Mouse (Mus musculus): Measurements from ENCODE around the gene Efemp2. TPM values are rescaled to one million over a fixed set of nuclear protein-coding genes. Genes with fewer than 3 reads are reported as not detected.

The Efemp2 gene
- total RNA-seq, 2 experiments from 2014 or later = 4.0 to 5.6 TPM

DNA sequence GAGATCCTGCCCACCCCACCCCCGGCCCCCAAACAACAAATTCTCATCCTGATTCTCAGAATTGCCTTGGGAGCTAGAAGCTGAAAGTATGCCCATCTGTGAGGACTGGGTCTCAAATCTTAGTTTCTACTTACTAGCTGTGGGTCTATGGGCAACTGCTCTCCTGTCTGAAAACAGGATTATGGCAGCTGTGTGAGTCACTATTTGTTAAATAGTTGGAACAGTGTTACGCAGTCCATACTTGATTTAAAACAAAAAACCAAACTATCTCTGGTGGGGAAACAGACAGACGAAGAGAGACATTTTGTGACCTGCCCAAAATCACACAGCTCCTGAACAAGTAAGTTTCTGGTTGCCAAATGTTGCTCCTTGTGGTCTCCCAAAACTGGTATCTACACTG lies 24.1 kb upstream of the Efemp2 start:
- DNase-seq (ENCODE audit: low spot score) = no peak

DNA sequence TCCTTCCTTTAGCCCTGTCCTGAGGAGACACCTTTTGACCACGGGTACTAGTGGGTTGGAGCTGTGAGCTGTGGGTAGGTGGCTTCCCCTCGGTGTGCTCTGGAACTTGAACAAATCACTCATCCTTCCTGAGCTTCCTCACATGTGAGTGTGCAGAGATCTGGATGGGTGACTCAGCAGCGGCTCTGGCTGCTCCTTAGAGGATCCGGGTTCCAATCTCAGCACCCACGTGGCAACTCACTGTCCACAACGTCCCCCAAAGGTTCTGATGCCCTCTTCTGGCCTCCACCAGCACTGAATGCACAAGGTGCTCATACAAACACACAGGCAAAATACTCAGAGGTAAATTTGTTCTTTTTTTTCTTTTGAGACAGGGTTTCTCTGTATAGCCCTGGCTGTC lies 22.0 kb upstream of the Efemp2 start:
- no peak for DNase-seq (ENCODE audit: low spot score)

DNA sequence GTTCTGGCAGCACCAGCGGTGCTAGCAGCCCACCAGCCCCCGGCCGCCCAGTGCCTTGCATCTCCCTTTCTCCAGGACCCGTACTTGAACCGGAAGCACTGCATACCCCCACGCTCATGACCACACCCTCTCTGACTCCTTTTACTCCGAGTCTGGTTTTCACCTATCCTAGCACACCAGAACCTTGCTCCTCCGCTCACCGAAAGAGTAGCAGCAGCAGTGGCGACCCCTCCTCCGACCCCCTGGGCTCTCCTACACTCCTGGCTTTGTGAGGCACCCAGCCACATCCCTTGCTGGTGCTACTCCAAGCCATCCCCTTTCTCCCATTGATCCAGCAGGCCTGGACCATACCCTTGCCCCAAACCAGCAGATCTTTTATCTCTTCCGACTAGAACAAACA lies 18.7 kb upstream of the Efemp2 start:
- no peak for DNase-seq (ENCODE audit: low spot score)

DNA sequence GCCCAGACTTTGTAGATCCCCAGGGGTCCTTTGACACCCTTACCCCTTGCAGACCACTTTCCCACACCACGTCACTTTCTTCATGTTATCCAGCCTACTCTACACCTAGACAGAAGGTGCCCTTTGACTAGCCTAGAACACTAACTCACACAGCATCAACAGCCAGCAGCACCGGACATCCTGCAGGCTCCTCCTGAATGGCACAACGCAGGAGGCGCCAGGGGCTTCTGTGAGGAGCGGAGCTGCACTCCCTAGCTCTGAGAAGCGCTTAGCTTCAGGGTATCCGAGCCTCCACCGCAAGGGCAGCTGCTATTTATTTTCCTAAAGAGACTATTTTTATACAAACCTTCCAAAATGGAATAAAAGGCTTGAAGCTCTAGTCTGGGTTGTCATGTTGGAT lies 18.2 kb upstream of the Efemp2 start:
- no peak for DNase-seq (ENCODE audit: low spot score)

DNA sequence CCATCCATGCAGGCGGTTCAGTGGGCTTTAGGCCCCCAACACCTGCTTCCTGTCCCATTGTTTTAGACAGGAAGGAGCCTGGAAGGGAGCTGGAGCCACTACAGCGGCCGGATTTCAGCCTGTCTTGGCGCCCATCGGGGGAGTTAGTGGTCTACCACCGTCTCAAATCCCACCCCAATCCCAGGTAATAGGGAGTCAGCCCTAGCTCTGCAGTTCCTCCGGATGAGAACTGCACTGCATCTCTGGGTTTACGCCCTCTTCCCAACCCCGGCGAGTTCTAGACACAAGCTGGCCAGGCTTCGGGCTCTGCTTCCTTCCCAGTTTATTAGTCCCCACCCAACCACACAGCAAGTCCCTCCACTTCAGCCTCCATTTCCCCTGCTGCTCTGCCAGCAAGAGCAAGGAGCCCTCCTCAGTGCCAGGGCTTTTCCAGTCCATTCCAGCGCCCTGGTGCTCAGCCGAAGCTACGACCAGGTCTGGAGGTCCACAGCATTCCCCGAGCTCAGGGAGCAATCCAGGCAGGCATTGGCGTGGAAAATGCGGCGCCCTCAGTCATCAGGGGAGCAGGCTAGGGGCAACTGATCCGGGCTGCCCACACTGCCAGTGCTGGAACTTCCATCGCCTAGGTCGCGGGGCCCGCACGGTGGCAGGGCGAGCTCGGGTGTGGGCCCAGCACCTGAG lies 17.4 kb upstream of the Efemp2 start:
- DNase-seq (ENCODE audit: low spot score) = no peak

DNA sequence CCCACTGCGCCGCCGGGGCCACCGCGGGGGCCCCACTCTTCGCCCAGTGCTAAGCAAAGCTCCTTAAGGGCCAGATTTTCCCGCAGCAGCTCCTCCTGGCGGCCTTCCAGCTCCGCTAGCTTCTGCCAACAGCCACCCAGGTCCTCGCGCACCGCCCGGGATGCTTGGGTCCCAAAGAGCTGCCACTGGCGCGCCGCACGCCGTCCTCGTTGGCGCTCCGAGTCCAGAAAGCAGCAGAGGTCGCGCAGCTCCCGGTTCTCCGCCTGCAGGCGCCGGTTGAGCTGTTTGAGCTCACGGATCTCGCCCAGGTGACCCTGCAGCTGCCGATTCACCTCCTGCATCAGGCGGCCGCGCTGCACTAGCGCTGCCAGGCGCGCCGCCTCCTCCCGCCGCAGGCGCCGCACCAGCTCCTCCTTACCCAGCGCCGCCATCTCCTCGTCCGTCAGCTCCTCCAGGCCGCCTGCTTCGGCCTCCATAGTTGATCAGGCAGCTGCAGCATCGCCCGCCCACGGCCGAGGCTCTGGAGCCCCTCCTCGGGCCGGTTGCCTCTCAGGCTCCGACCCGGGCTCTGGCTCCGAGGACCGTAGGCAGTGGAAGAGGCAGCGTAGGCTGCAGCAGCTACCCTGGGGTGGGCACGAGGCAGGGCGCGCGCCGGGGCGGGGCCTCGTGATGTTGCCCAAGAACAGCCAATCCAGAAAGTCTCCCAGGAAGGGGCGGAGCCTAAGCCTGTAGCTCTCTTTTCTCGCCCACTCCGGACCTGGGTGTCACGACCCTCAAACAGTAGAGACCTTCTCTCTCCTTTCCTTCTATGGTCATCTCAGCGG lies 16.6 kb upstream of the Efemp2 start:
- peak; percentile 95 for DNase-seq (ENCODE audit: low spot score)

DNA sequence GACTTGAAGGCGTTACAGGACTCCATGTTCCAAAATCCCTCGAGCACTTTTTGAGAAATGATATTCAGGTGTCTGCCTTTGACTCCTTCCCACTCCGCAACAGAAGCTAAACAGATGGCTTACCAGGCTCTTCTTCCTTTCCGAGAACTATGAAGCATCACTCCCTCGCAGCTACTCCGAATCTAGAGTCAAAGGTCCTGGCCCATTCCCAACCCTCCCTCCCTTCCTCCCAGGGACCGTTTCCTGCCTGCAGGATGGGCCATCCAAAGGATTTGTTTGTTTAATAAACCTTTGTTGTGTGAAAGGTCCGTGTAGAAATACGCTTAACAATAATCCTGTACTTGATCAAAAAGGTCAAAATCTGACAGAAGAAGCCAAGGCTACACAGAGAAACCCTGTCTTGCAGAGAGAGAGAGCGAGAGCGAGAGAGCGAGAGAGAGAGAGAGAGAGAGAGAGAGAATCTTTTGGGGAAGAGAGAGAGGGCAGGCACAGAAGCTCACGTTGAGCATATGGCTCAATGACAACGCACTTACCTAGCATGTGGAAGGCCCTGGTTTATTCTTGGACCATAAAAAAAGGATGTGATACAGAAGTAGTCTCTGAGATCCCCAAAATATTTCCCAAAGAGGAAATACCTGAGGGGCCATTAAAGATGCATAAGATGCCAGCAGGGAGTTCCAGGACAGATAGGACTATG lies 15.9 kb upstream of the Efemp2 start, which contains the start of gene Ccdc85b:
Gene Ccdc85b, minus strand, starts transcription at position 149 of the 697 bp plus-strand sequence.
- no peak for DNase-seq (ENCODE audit: low spot score)

DNA sequence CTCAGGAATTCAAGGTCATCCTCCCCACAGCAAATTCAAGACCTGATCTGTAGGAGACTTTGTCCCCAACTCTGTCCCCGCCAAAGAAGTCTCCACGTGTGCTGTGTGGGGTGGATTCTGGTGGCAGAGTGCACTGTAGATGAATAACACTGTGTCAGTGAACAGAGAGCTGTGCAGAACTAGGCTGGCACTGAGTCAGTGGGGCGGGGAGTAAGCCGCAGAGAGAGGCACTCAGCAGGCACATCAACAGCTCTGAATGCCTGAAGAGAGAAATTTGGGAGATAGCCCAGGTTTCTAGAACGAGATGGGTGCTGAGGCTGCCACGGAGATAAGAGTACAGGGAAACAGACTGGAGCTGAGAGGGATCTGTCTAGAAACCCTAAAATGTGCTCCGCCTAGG lies 14.7 kb upstream of the Efemp2 start:
- DNase-seq (ENCODE audit: low spot score) = no peak

DNA sequence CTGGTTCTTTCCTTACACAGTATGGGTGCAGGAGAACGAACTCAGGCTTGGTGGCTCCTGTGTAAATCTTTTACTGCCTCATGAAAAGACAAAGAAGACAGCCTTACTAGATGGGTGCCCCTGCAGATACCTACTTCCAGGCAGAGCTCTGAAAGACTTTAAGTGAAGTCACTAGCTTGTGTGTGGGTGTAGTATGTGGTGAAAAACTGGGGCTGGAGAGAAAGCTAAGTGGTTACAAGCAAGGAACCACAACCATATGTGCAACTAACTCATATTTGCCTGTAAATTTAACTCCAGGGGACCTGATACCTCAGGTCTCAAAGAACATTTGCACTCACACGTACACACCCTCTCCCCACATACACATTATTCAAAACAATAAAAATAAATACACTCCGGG lies 13.9 kb upstream of the Efemp2 start:
- DNase-seq (ENCODE audit: low spot score) = no peak

DNA sequence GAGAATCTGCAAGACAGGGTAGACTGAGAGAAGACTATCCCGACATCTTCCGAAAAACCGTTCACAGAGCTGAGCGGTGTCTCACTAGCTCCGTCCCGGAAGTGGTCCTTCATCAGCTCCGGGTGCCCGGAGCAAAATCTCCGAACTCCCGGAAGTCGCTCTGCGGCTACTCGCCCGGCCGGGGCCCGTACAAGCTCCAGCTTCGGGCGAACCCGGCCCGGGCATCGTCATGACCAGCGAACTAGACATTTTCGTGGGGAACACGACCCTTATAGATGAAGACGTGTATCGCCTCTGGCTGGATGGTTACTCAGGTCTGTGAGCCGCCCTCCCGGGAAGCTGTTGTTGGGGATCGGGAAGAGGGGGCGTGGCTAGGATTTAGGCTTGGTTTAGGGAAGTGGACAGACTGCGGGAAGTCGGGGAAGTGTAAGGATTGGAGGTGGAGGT lies 13.3 kb upstream of the Efemp2 start, which contains the start of gene Fibp:
Gene Fibp, plus strand, starts transcription at position 151 of the 447 bp plus-strand sequence.
- DNase-seq (ENCODE audit: low spot score) = peak; percentile 92

DNA sequence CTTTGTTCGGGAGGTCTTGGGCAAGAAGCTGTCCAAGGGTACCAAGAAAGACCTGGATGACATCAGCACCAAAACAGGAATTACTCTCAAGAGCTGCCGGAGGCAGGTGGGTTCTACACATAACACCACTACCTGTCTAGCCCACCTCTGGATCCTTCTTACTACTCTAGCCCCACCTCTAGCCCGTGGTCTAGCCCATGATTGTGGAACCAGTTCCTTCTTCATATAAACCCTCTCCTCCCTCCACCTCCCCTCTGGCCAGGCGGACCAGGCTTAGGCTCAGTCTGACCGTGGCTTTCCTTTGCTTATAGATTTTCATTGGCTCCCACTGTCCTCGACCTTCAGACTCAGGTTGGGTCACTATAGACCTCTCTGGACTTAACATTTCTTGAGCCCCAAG lies 12.3 kb upstream of the Efemp2 start:
- DNase-seq (ENCODE audit: low spot score) = no peak

DNA sequence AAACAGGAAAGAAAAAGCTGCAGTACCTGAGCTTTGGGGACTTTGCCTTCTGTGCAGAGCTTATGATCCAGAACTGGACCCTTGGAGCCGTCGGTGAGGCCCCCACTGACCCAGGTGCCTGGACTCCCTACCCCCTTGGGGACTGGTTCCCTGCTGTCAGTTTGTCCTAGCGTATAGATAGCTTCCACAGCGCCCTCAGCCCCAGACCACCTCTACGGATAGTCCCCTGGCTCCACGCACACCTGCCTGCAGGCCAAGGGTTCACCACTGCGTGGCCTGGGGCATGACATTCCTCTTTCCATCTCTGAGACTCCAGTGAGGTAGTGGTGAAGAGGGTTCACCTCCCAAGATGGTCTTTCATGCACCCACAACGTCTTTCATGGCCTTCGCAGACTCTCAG lies 10.5 kb upstream of the Efemp2 start:
- no peak for DNase-seq (ENCODE audit: low spot score)

DNA sequence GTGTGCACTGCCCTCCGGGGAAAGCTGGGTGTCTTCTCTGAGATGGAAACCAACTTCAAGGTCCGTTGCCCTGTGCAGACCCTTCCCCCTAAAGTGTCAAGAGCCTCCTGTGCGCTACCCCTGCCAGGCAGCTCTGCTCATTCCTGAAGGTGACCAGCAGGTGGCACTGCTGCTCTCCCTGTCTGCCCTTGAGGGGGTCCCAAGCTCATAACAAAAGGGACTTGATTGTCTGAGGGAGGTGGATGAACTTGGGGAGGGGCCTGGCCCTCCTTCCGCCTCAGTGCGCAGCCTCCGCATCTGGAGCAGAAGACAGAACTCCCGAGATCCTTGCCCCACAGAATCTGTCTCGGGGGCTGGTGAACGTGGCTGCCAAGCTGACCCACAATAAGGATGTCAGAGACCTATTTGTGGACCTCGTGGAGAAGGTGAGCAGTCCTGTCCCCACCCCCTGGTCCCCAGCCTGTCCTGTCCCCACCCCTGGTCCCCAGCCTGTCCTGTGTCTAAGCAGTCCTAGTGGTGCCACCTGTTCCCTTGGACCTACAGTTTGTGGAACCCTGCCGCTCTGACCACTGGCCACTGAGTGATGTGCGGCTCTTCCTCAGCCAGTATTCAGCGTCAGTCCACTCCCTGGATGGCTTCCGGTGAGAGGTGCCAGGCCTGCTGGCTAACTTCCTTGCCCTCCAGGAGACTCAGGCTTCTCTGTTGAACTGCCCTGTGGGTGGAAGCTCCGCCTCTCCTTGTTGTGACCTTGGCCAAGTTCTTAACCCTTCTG lies 9.8 kb upstream of the Efemp2 start:
- peak; percentile 44 for DNase-seq (ENCODE audit: low spot score)

DNA sequence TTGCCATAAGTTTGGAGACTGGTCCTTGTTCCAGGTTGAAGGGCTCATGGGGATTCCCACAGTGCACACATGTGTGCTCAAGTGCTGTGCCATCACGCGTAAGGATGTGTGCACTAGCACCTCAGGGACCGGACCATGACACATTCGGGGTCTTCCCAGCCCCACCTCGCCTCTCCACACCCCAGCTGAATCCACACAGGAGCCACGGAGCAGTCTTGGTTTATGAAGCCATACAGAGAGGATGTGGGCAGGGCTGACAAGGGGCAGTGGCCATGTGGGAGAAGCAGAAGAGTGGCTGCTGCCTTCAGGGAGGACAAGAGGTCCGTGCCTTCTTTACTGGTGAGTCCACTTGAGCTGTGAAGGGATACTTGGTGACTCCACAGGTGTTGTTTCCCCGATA lies 8.7 kb upstream of the Efemp2 start:
- no peak for DNase-seq (ENCODE audit: low spot score)

DNA sequence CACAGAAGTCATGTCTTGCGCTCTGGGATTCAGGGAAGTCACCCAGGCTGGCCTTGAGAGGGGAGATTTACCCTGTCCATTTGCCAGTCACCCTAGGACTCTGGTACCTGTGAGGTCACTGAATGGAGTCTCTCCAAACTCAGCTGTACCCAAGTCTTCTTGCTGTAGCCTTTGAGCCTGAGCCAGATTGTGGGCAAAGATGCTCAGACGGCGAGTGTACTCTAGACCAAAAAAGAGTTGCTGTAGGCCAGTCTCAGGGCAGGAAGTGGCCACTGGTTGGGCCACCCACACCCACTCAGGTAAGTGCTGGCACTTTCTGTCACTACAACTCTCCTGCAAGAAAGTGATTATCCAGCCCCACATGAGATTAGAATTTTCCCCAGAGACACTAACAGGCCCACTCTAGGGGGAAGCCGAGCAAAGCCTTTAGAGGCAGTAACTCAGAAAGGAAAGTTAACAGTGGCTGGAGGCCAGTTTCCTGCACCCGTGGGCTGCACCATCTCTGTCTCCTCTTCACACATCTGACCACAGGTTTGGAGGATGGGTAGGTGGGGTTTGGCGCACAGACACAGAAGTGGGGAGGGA lies 6.7 kb upstream of the Efemp2 start:
- no peak for DNase-seq (ENCODE audit: low spot score)

DNA sequence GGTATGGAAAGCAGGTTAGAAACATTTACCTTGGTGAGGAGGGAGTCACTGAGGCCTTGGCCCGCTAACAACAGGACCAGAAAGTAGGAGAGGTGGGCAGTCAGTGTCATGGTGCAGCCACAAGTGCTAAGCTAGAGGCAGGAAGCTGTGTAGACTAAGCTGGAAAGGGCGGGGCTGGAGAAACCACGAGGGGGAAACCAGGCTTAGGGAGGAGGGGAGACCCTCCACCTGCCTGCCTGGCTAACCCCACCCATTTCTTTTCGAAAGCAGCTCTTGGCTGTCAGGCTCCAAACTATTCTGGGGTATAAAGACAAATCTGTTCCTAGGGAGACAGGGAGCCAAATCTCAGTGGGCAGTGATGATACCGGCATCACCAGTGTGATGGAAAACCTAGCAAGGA lies 5.4 kb upstream of the Efemp2 start, which contains the start of gene Ctsw:
Gene Ctsw, minus strand, starts transcription at position 134 of the 400 bp plus-strand sequence.
- no peak for DNase-seq (ENCODE audit: low spot score)

DNA sequence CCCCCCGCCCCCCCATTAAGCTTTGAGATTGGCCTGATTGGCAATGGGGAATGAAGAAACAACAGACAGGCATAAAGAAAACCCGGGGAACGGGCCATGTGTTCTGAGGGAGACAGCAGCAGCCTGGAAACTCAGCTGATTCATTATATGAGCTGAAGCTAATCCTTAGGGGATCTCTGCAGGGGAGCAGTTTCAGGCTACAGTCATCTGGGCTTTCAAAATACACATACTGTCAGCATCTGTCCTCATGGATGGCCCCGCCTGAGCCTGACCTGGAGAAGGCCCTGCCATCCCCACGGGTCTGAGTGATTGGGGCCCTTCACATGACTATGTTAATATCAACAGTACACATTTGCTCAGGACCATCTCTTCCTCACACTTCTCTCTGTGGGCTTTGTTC lies 1.9 kb upstream of the Efemp2 start:
- DNase-seq (ENCODE audit: low spot score) = no peak

DNA sequence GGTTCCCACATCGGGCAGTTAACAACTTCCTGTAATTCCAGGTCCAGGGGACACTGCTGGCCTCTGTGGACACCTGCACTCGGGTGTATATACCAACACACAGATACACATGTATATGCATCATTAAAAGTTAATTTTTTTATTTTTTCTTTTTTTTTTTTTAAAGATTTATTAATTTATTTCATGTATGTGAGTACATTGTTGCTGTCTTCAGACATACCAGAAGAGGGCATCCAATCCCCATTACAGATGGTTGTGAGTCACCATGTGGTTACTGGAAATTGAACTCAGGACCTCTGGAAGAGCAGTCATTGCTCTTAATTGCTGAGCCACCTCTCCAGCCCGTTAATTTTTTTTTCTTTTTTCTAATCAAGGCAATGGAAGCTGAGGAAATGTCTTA lies 897 bp upstream of the Efemp2 start:
- DNase-seq (ENCODE audit: low spot score) = no peak

DNA sequence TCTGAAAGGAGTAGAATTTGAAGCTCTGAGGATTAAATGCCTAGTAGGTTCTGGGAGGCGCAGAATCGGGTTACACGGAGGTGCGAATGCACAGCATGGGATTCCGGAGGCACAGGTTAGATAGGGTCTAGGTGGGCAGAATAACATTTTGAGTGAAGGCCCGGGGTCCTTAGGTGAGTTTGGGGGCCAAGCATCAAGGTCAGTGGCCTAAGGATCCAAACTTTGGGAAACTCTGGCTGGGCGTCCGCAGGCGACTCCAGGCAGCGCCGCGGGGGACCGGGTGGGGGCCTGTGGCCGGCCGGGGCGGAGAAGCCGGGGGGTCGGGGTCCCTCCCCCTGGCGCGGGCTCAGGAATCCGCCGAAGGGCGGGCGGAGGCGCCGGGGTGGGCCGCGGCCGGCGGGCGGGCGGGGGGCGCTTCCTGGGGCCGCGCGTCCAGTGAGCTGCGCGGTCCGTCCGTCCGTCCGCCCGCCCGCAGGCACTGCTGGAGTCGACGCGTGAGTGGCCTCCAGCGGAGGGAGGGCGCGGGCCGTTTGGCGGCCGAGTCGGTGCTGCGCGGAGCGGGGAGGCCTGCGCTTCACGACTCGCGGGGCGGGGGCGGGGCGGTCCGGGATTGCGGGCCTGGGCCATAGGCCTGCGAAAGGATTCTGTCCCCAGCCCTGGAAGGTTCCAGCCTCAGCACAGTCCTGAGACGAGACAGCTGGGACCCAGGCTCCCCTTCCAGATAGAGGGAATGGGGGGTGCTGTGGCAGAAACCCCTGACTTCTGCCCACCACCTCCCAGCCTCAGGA lies 721 bp downstream of the Efemp2 start:
- DNase-seq (ENCODE audit: low spot score) = peak; percentile 30

DNA sequence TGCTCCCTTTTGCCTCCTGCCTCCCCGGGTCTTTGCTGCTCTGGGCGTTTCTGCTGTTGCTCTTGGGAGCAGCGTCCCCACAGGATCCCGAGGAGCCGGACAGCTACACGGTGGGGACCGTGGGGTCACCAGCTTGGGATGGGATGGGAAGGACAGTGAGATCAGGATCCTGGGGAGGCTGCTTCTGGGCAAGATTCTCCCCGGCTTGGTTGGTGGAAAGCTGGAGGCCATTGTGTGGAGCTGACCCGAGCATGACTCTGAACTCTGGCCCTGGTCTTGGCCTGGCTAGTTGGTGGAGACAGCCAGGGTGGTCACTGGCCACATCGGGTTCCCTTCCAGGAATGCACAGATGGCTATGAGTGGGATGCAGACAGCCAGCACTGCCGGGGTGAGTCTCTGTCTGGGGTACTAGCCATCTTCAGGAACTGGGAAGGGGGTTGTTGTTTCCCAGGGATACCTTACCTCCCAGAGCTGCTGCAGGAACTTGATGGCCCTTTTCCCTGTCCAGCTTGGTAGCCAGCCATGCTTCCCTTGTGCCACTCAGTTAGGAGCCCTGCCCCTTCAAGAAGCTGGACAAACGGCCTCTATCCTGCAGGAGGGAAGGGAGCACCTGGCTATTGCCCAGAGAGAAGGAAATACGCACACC lies 1.4 kb downstream of the Efemp2 start:
- DNase-seq (ENCODE audit: low spot score) = no peak

Data from gastrocnemius, adult 18-20 months (tissue).